Mouse (Mus musculus): ENCODE data around the gene March4. TPM values are rescaled to one million over a fixed set of nuclear protein-coding genes. Genes with fewer than 3 reads are reported as not detected.

Gene March4
- polyA plus RNA-seq, 1 experiment from 2014 or later: 0.37 TPM

DNA sequence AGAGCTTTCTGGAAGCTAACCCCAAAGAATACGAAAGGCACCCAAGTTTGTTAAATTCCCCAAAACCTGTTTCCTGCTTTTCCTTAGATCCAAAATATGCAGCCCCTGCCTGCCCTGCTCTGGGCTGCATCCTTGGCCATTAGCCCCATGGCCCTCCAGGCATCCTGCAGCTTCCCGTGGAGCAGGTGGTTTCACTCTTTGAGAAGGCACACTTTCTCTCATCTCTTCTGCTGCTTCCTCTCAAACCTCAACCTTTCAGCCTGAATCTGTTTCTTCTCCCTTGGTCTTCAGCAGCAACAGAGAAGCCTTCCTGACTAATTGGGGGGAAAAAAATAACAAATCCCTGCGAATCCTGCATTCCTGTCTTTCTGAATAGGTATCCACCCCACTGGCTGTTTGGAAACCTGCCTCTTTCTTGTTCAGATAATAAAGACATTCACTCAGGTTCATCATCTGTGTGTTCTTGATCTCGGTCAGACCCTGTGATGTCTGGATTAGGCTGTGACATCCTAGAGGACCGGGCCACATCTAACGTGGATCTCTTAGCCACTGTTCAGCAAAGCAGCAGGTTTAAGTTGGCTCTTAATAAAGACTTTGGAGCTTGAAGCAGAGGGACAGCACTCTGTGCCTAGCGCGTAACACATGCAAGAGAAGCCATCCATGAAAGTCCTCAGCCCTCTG, 6.1 kb downstream of the March4 start:
- POLR2A ChIA-PET: no interaction called here
- CTCF ChIA-PET: no interaction called here
- in situ Hi-C loops (cut with MboI; ENCODE audit: low pct_unique_long_range_greater_than_20kb): no loop called here
- no peak for DNase-seq (ENCODE audit: low read depth, low spot score)
- ATAC-seq: no peak
- no peak for TF ChIP-seq CTCF (IDR thresholded peaks at IDR 0.05)
- H3K27me3 ChIP-seq: peaks cover 24% of the 10 kb centered on the region

DNA sequence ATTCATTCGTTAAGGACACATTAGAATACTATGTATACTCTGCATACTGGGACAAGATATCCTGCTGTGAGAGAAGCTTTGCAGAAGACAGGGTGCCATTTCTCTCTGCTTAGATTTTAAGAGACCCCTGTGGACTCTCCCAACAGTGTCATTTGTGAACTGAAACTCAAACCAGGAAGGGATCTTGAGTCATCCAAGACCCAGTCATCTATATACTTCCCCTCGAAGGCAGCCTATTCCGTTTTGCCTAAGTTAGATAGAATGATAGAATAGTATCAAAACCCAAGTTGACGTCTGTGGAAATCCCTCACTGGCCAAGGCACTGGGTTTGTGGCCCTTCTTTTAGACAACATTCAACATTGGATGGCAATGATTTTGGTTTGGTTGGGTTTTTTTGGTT, 7.5 kb downstream of the March4 start:
- DNase-seq (ENCODE audit: low read depth, low spot score) (no peak), ATAC-seq (no peak)
- ChIA-PET POLR2A (no interaction called here), CTCF (no interaction called here)
- peaks cover 14% of the 10 kb centered on the region for H3K27me3 ChIP-seq
- TF ChIP-seq CTCF (IDR thresholded peaks at IDR 0.05): no peak
- in situ Hi-C loops (cut with MboI; ENCODE audit: low pct_unique_long_range_greater_than_20kb): no loop called here

DNA sequence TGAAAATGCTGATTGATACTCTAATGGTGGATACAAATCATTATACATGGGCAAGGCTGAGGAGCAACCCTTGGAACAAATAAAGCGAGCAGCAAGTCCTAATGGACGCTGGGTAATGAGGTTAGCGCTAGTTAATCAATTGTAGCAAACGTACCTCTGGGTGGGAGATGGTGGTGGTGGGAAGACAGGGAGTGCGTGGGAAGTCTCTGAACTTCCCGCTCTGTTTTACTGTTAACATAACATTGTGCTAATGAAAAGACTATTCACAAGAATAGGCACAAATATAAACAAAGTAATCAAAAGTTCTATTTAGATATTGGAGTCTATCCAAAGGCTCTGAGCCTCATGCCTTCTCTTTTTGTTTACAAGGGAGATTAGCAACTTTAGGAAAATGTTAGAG, 13.1 kb downstream of the March4 start:
- ChIA-PET POLR2A (no interaction called here), CTCF (no interaction called here)
- no peaks in the 10 kb centered on the region for H3K27me3 ChIP-seq
- TF ChIP-seq CTCF (IDR thresholded peaks at IDR 0.05): no peak
- no peak for DNase-seq (ENCODE audit: low read depth, low spot score)
- ATAC-seq: no peak
- in situ Hi-C loops (cut with MboI; ENCODE audit: low pct_unique_long_range_greater_than_20kb): no loop called here

DNA sequence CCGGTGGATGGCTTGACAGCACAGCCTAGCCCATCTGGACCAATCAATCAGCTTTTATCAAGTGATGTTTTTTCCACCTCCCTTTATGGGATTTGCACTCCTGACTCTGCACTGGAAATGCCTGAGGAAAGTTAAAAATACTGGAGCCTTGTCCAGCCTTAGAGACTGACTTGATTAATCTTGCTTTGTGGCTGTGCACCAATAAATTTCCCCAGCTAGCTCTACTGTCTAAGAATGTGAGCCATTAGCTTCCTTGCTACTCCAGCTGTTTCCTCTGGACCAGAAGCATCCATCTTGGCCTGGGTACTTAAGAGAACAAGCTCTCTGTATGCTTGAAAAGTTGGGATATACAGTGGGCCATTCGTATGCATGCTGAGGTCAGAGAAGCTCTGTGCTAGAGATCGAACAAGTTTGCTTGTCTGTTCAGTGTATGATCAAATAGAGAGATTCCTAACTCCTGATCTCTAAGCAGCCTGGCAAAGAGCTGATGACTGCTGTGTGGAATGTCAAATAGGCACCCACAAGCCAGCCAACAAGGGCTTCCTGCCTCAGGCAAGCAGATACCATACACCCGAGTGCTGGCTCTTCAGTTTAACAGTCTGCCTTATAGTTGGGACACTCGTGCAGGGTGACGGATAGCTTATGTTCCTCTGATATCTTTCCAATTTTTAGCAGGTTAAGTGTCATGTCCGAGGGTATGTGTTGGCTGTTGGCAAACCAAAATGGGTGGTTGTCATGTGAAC, 25.8 kb downstream of the March4 start:
- ChIA-PET POLR2A (interaction anchor here (0.8 kb wide), 1 partner anchor 83 kb away, joined by 3 read pairs; no protein-coding TSS in a partner anchor), CTCF (interaction anchor here (1.0 to 1.1 kb wide), 2 partner anchors 9 to 49 kb away, joined by 3 read pairs; no protein-coding TSS in a partner anchor)
- no peak for TF ChIP-seq CTCF (IDR thresholded peaks at IDR 0.05)
- in situ Hi-C loops (cut with MboI; ENCODE audit: low pct_unique_long_range_greater_than_20kb): no loop called here
- peak; percentile 39 for ATAC-seq
- DNase-seq (ENCODE audit: low read depth, low spot score): no peak
- no peaks in the 10 kb centered on the region for H3K27me3 ChIP-seq

DNA sequence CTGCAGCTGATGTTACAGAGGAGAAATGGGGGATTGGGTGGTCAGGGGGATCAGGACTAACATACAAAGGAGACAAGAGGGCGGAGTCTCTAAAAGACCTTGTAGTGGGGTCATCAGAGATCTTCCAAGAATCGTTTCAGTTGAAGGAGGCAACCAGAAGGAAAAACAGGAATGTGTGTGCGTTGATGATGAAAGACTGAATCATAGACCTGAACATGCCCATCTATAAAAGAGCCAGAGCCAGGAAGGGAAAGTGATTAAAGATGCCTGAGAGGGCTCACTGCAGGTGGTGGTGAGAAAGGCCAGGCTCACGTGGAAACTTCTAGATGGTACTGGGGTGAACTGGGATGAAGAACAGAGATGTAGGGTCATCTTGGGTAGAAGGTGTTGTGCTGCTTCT, 27.2 kb downstream of the March4 start:
- in situ Hi-C loops (cut with MboI; ENCODE audit: low pct_unique_long_range_greater_than_20kb): no loop called here

DNA sequence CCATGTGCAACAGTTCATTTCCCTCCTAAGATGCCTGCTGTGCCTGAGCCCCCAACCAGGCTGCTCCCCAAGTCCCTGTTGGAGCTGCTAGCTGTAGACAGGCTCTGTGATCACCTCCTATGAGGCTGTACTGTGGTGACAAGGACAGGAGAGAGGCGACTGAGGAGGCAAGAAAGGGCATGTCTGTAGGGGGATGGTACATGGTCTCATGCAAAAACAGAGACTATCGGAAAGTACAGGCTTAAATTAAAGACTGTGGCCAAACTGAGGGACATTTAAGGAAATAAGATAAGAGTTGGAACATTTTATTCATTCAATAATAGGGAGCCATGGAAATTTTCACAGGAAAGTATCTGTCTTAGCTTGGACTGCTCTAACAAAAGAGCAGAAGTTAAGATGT, 29.1 kb downstream of the March4 start:
- POLR2A ChIA-PET: interaction anchor here (0.8 kb wide), 1 partner anchor 16 kb away, joined by 4 read pairs; no protein-coding TSS in a partner anchor

More for the DNA sequence above, 27.2 kb downstream of the March4 start:
- ChIA-PET CTCF (no interaction called here), POLR2A (no interaction called here)
- peak; percentile 22 for DNase-seq (ENCODE audit: low read depth, low spot score)
- no peaks in the 10 kb centered on the region for H3K27me3 ChIP-seq
- TF ChIP-seq CTCF (IDR thresholded peaks at IDR 0.05): no peak
- ATAC-seq: no peak

DNA sequence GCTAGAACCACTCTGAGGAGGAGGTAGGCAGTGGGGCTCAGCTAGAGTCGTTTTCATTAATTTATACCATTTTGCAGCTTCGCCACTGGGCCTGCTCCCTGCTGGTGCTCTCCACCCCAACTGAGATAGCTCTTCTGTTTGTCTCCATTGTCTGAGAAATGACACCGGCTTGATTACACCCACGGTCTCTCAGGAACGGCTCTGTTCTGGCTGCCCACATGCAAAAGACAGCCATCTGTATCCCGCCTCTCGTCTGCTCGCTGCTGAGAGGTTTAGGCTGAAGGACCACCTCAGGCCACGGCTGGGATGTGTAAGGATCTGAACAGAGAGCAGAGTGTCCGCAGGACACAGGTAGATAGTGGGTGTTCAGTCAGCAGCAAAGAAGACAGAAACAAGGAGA, 30.5 kb downstream of the March4 start:
- ChIA-PET CTCF (no interaction called here), POLR2A (interaction anchor here (0.7 kb wide), 1 partner anchor 106 kb away, joined by 3 read pairs; no protein-coding TSS in a partner anchor)
- no peak for TF ChIP-seq CTCF (IDR thresholded peaks at IDR 0.05)
- peaks cover 4% of the 10 kb centered on the region for H3K27me3 ChIP-seq
- DNase-seq (ENCODE audit: low read depth, low spot score) (no peak), ATAC-seq (no peak)
- in situ Hi-C loops (cut with MboI; ENCODE audit: low pct_unique_long_range_greater_than_20kb): no loop called here

More for the DNA sequence above, 29.1 kb downstream of the March4 start:
- in situ Hi-C loops (cut with MboI; ENCODE audit: low pct_unique_long_range_greater_than_20kb): no loop called here
- CTCF ChIA-PET: no interaction called here
- no peak for DNase-seq (ENCODE audit: low read depth, low spot score)
- H3K27me3 ChIP-seq: peaks cover 4% of the 10 kb centered on the region
- no peak for ATAC-seq
- TF ChIP-seq CTCF (IDR thresholded peaks at IDR 0.05): no peak

DNA sequence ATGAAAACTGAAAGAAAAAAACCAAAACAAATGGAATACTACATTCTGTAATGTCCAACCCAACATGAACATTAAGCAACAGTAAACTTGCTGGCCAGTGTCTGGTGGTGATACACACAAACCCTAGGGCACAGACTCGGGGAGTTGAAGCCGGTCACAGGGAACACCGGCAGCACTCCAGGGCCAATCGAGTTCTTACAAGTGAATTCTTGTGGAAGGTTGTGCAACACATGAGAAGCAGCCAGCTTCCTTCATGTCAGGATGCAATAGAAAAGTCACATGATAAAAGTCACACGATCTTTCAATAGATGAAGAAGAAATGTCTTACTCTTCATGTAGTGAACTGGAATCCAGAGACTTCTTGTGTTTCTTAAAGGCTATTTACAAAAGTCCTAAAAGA, 39.1 kb downstream of the March4 start:
- peaks cover under 1% of the 10 kb centered on the region for H3K27me3 ChIP-seq
- POLR2A ChIA-PET: no interaction called here
- TF ChIP-seq CTCF (IDR thresholded peaks at IDR 0.05): no peak
- CTCF ChIA-PET: no interaction called here
- ATAC-seq: no peak
- in situ Hi-C loops (cut with MboI; ENCODE audit: low pct_unique_long_range_greater_than_20kb): no loop called here
- no peak for DNase-seq (ENCODE audit: low read depth, low spot score)

DNA sequence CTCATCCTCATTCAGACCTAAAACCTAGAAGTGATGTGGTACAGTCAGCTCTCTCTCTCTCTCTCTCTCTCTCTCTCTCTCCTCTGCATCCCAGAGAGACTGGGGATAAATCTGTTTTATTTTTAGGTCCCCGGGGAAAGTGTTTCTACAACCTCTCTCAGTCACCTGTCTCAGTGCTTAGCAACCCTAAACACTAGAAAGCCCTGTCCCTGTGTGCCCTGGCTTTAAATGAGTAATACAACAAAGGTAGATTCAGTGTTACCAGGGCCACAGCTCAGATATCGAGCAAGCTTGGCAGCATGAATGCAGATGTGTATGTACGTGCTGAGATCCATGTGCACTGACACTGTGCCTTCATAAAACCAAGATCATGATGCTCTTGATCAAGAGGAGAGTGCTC, 43.3 kb downstream of the March4 start:
- in situ Hi-C loops (cut with MboI; ENCODE audit: low pct_unique_long_range_greater_than_20kb): no loop called here
- CTCF ChIA-PET: no interaction called here
- no peak for ATAC-seq
- TF ChIP-seq CTCF (IDR thresholded peaks at IDR 0.05): no peak
- DNase-seq (ENCODE audit: low read depth, low spot score): no peak
- POLR2A ChIA-PET: no interaction called here
- H3K27me3 ChIP-seq: no peaks in the 10 kb centered on the region

DNA sequence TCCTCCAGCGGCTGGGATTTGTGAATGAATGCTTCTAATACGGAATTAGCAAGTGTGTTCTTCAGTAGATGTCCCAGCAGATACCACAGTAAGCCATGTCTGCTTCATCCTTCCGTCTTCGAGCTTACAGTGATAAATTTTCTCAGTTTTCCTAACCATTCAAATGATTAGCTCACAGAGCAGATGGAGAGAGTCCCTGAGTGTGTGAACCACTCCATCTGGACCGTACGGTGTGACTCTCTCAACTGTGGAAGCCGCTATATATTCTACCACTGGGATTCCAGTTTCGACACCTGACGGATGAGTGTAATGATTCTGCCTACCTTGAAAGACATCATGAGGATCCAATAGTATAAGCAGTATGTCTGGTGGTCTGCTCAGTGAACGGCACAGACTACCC, 44.1 kb downstream of the March4 start:
- peaks cover 3% of the 10 kb centered on the region for H3K27me3 ChIP-seq
- CTCF ChIA-PET: no interaction called here
- ATAC-seq (no peak), DNase-seq (ENCODE audit: low read depth, low spot score) (no peak)
- in situ Hi-C loops (cut with MboI; ENCODE audit: low pct_unique_long_range_greater_than_20kb): no loop called here
- no peak for TF ChIP-seq CTCF (IDR thresholded peaks at IDR 0.05)
- POLR2A ChIA-PET: no interaction called here

DNA sequence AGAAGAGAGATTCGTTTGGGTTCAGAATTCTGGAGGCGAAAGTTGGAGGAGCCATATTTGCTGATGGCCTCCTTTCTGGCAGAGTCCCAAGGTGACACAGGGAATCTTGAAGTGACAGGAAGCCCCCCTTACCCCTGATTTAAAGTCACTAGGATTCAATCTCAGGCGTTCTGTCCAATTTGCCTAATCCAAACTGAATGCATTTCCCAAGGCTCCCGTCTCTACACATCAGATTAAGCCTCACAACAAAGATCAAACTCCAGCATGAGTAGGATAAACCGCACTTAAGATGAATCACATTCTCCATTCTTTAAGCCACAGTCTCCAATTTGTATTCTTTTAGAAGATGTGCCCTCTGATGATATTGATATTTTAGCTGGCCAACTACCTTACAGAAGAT, 45.4 kb downstream of the March4 start:
- no peak for DNase-seq (ENCODE audit: low read depth, low spot score)
- ChIA-PET POLR2A (interaction anchor here (1.1 kb wide), 1 partner anchor 17 kb away, joined by 4 read pairs; no protein-coding TSS in a partner anchor), CTCF (interaction anchor here (1.5 kb wide), 1 partner anchor 12 kb away, joined by 5 read pairs; no protein-coding TSS in a partner anchor)
- no peak for ATAC-seq
- in situ Hi-C loops (cut with MboI; ENCODE audit: low pct_unique_long_range_greater_than_20kb): no loop called here
- H3K27me3 ChIP-seq: peaks cover 6% of the 10 kb centered on the region
- no peak for TF ChIP-seq CTCF (IDR thresholded peaks at IDR 0.05)
